9 mouse cellular contexts compared by ENCODE assay signal in genomic region chr13:98924897-98925485, GRCm38 (mm10). TPM values are rescaled to one million over a fixed set of nuclear protein-coding genes. Genes with fewer than 3 reads are reported as not detected.
DNase-seq lines count a peak whose midpoint lies in the region; ATAC-seq and TF ChIP-seq lines count a peak whose summit lies in the region.
"Had no signal": no experiment of that assay in that cellular context is flagged by ENCODE, and none has a peak within 500 bp of the region (broad histone marks: within the 10 kb centered on the region; RNA-seq: fewer than 3 reads in every experiment).

No protein-coding gene starts in this region.

- TF ChIP-seq CTCF in bone marrow macrophage, adult 2 months (IDR thresholded peaks at IDR 0.05; ENCODE audit: low read depth, low read length) = no peak
- TF ChIP-seq CTCF in heart, postnatal 0 days (IDR thresholded peaks at IDR 0.05; ENCODE audit: low read depth) = no peak

- TF ChIP-seq POLR2A in bone marrow macrophage, adult 2 months (IDR thresholded peaks at IDR 0.05; ENCODE audit: borderline replicate concordance, low read depth, low read length) = no peak

- DNase-seq in heart, adult 8-10 months (ENCODE audit: low spot score) = no peak
- no peak for DNase-seq in heart, postnatal 0 days (ENCODE audit: low spot score)
- DNase-seq in layer of hippocampus, postnatal 25 days (ENCODE audit: extremely low spot score in 1 of 2, low spot score in 1 of 2) = no peak
- DNase-seq in cerebellum, postnatal 25 days = no peak
- no peak for DNase-seq in cerebellum, adult 18-20 months

- WGBS in heart, embryonic 13.5 days = 19% methylated on average over 11 of the region's 11 CpGs
- WGBS in heart, postnatal 0 days = 8% methylated on average over 11 of the region's 11 CpGs

- ATAC-seq in heart, embryonic 13.5 days (ENCODE audit: extremely low read depth, insufficient number of reproducible peaks, low FRiP score, low TSS enrichment) = no peak
- ATAC-seq in heart, postnatal 0 days (ENCODE audit: insufficient read depth, low read depth) = no peak
- ATAC-seq in megakaryocyte progenitor cell, adult 5-6 weeks (replicated peaks; ENCODE audit: poor library complexity) = peak; percentile 4; the same call in 1 of the 2 replicates

- no peak for TF ChIP-seq EP300 in heart, postnatal 0 days (IDR thresholded peaks at IDR 0.05; ENCODE audit: low read depth)

- peak overlapping the region; percentile 96 for H3K27ac ChIP-seq in heart, embryonic 13.5 days (replicated peaks)
- H3K27ac ChIP-seq in bone marrow macrophage, adult 2 months (ENCODE audit: insufficient read depth, low read depth, low read length) = peak overlapping the region; percentile 77
- peak overlapping the region; percentile 100 for H3K27ac ChIP-seq in heart, postnatal 0 days (ENCODE audit: low read depth)

- peak overlapping the region; percentile 87 for H3K4me2 ChIP-seq in heart, embryonic 13.5 days
- peak overlapping the region; percentile 73 for H3K4me2 ChIP-seq in heart, postnatal 0 days (ENCODE audit: low read depth, low read length)

- peak overlapping the region; percentile 88 for H3K4me3 ChIP-seq in heart, embryonic 13.5 days
- H3K4me3 ChIP-seq in bone marrow macrophage, adult 2 months (ENCODE audit: insufficient read depth, low read length) = peak overlapping the region; percentile 67
- H3K4me3 ChIP-seq in heart, postnatal 0 days (ENCODE audit: low read depth, low read length) = peak overlapping the region; percentile 99

- H3K9me3 ChIP-seq in heart, embryonic 13.5 days = no peaks in the 10 kb centered on the region
- H3K9me3 ChIP-seq in heart, postnatal 0 days (replicated peaks; ENCODE audit: control insufficient read depth, low read length) = no peaks in the 10 kb centered on the region

- no peaks in the 10 kb centered on the region for H3K27me3 ChIP-seq in heart, embryonic 13.5 days (replicated peaks)
- no peaks in the 10 kb centered on the region for H3K27me3 ChIP-seq in heart, postnatal 0 days (ENCODE audit: control insufficient read depth, insufficient read depth, low read length)
- H3K27me3 ChIP-seq: Patski had no signal

- peaks cover 27% of the 10 kb centered on the region for H3K4me1 ChIP-seq in heart, embryonic 13.5 days
- peaks cover 5% of the 10 kb centered on the region for H3K4me1 ChIP-seq in bone marrow macrophage, adult 2 months (ENCODE audit: control insufficient read depth, insufficient read depth, low read length)
- H3K4me1 ChIP-seq in heart, postnatal 0 days (ENCODE audit: control insufficient read depth, insufficient read depth) = no peaks in the 10 kb centered on the region

- peak overlapping the region; percentile 100 for H3K9ac ChIP-seq in heart, embryonic 13.5 days
- H3K9ac ChIP-seq in heart, postnatal 0 days (replicated peaks; ENCODE audit: low read depth, low read length) = peak overlapping the region; percentile 100

- H3K36me3 ChIP-seq in heart, embryonic 13.5 days = peaks cover 19% of the 10 kb centered on the region
- H3K36me3 ChIP-seq in heart, postnatal 0 days (replicated peaks; ENCODE audit: control insufficient read depth, insufficient read depth, low read length) = no peaks in the 10 kb centered on the region

RNA-seq across cellular contexts. Expression of gene Tnpo1, which starts 1.2 kb away (rescaled TPM):
- polyA plus RNA-seq in heart, embryonic 13.5 days (2015; fragmentation: Nextera tagmentation; extraction: Ambion mirVana) = 36.9 and 39.6 TPM in 2 replicates
- total RNA-seq in heart, adult 8-10 months (2022) = 10 to 100 TPM; 60.0 to 73.3 (median 64.3) TPM
- polyA plus RNA-seq in bone marrow macrophage, adult 2 months (2012; ENCODE audit: insufficient read depth, insufficient read length, missing spikeins) = 50.8 and 65.0 TPM in 2 replicates
- total RNA-seq in heart, postnatal 0 days (2014; rRNA removed; ENCODE audit: low replicate concordance) = 55.7 and 63.4 TPM in 2 replicates
- polyA plus RNA-seq in heart, postnatal 0 days (2015; fragmentation: Nextera tagmentation; extraction: Ambion mirVana) = 20.5 and 22.6 TPM in 2 replicates
- 119 and 129 TPM in 2 replicates for total RNA-seq in megakaryocyte progenitor cell, adult 5-6 weeks (2015)
- 108 and 129 TPM in 2 replicates for total RNA-seq in megakaryocyte progenitor cell, adult 5-6 weeks (2017)
- total RNA-seq in layer of hippocampus, postnatal 25 days (2021) = 10 to 100 TPM; 54.3 to 64.1 TPM

RNA-seq across cellular contexts. Expression of gene 1700024P04Rik, which starts 59.4 kb away (rescaled TPM):
- not detected in 2 replicates for polyA plus RNA-seq in heart, embryonic 13.5 days (2015; fragmentation: Nextera tagmentation; extraction: Ambion mirVana)
- total RNA-seq in heart, adult 8-10 months (2022) = not detected
- not detected in 2 replicates for polyA plus RNA-seq in bone marrow macrophage, adult 2 months (2012; ENCODE audit: insufficient read depth, insufficient read length, missing spikeins)
- total RNA-seq in heart, postnatal 0 days (2014; rRNA removed; ENCODE audit: low replicate concordance) = not detected in 2 replicates
- not detected in 2 replicates for polyA plus RNA-seq in heart, postnatal 0 days (2015; fragmentation: Nextera tagmentation; extraction: Ambion mirVana)
- total RNA-seq in megakaryocyte progenitor cell, adult 5-6 weeks (2015) = not detected in 2 replicates
- not detected in 2 replicates for total RNA-seq in megakaryocyte progenitor cell, adult 5-6 weeks (2017)
- total RNA-seq in layer of hippocampus, postnatal 25 days (2021) = not detected
- polyA plus RNA-seq: Patski had no signal
